Mouse (Mus musculus) granulocyte monocyte progenitor cell, adult 5-6 weeks (primary cell): ENCODE results near the gene Dusp27. TPM values are rescaled to one million over a fixed set of nuclear protein-coding genes. Genes with fewer than 3 reads are reported as not detected.
A peak's percentile ranks its signal among the peaks of the same experiment; 100 is the strongest.

ENCODE experiments used
- ATAC-seq: replicated peaks from 2 replicates; pipeline ENCODE4 v1.8.0; 2016; ENCODE audit warnings: mild to moderate bottlenecking, moderate TSS enrichment, inconsistent platforms; ENCODE audit not compliant: poor library complexity, severe bottlenecking
- total RNA-seq, 2 experiments: library from RNA; stranded (forward) in 1 of 2; stranded (reverse) in 1 of 2; fragments of 200-712, 200-1000 nt in 1 of 2; fragments of >200 nt in 1 of 2; fragmentation: Nextera tagmentation in 1 of 2; gene quantifications; 2 replicates each; pipeline ENCODE4 v1.2.3; 2014 to 2017

The Dusp27 gene
- total RNA-seq, 2 experiments from 2014 or later, result not detected

DNA sequence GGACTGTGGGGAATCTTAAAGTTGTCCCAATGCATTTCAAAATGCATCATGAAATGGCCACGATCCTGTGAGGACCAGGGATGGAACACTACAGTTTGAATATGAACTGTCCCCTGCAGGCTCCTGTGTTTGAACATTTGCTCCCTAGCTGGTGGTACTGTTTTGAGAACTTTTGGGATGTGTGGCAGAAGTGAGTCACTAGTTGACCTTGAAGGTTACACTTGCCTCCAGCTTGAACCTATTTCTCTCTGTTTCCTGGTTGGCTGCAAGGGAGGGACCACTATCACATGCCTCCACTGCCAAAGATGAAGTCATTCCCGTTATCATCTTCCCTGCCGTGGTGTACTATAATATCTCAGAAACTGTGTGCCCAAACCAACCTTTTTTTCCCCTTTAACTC lies 12.7 kb downstream of the Dusp27 start:
- ATAC-seq, result no peak

DNA sequence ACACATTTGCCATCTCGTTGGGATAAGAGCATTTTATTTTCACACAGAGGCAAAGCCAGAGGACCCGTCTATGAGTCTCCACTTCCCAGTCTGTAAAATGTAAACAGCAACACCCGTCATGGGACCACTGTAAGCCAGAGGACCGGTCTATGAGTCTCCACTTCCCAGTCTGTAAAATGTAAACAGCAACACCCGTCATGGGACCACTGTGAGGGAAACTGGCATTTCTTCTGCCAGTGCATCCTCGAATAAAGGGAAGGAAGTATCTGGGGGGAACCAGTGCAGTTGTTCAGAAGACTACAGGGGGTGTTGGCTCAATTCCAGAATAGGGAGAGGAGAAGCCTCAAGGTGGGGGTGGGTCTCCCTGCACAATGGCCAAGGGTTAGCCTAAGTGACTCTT lies 22.3 kb downstream of the Dusp27 start:
- peak; percentile 64 for ATAC-seq

- no peak for ATAC-seq
These were observed 22.9 kb downstream of the Dusp27 start for GRCm38 (mm10) chr1:166104858-166105257.

DNA sequence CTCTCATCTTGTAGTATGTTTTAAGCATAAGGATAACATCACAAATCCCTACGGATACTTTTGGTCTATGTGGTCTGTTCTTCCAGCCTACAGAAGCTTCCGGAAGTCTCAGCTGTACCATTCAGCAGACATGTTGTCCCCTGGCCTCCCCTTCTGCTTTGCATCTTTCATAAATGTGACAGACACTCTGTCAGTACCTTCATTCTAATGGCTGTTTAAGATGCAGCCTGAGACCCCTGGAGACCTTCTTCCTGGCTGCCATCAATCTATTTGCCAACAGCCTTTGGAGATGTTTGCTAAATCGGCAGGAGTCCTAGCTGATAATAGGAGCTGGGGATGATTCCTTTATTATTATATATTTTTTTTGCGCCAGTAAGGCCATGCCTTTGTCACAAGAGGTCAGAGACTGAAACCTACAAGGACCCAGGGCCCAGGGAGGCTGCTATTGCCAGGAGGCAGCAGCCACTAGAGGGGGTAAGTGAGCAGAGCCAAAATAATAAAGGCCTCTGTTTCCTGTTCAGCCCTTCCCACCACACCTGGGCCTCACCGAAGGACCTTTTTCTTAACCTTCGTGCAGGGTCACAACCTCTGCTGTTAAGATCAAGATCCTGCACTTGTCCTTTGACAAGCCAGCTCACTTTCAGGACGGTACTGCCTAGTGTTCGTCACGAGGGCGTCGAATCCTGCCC lies 24.7 kb downstream of the Dusp27 start:
- ATAC-seq, result peak; percentile 48

- peak; percentile 73 for ATAC-seq
These were observed 29.6 kb downstream of the Dusp27 start for GRCm38 (mm10) chr1:166098120-166098519.

- no peak for ATAC-seq
These were observed 33.3 kb downstream of the Dusp27 start for GRCm38 (mm10) chr1:166094462-166094861.

DNA sequence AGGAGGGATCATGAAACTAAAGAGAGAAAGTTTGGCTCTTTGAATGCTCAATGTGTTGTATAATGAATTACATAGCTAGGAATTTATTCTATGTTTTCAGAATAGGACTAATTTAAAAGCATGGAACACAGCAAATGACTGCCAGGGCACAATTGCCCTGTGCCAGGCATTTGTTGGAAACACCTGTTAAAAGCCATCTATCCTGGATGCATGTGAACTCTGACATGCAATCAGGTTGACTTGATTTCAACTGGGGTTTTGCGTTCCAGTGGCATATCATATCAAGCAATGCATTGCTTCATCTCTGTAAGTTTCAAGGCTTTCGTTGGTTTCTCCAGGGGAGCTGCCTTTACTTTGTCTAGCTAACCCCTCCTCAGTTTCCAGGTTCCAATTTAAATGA lies 37.4 kb downstream of the Dusp27 start:
- no peak for ATAC-seq

DNA sequence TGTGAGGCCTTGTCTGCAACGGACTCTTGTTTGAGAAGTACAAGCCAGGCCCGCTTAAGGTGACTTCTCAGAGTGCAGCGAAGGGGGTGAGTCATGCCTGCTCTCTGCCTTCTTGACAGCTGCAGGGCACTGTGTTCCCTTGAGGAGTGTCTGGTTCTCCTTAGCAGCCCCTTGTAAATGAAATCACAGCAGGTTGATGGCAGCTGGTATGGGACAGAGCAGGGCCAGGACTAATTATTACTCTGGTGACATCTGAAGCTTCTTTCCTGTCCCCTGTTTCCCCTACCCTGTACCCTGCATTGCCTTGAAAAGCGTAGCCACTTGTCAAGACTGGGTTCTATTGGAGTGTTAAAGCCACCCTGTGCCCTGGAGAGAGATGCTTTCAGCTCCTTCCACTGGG lies 38.0 kb downstream of the Dusp27 start:
- no peak for ATAC-seq

GRCm38 (mm10) chr1:166089337-166089736 lies 38.4 kb downstream of the Dusp27 start:
- no peak for ATAC-seq

GRCm38 (mm10) chr1:166088446-166089170 lies 39.1 kb downstream of the Dusp27 start:
- no peak for ATAC-seq

DNA sequence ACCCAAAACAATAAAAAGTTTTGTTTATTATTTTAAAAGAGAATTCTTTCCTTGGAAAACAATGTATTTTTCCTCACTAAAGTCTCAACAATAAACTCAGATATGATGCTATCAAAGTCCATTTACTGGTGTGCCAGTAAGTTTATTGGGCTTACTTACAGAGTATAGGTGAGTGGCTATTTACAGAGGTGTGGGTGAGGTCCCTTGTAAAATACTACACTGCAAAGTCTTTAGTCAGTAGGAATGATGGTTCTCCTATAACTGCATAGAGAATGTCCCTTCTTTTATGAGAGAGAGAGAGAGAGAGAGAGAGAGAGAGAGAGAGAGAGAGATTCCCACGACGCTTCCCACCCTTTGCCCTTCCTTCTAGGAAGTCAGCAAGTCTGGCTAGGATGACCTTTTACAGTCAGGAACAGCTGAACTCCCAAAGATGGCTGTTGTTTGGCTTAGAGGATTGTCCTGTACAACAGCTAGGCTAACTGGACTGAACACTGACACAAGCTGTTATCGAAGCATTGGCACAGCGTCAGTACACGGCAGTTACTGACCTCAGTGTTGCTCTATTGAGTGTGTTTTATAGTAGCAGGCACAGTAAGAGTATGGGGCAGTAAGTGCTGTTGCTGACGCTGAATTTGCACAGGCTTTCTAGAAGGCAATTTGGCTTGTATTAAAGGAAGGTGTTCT lies 50.5 kb downstream of the Dusp27 start:
- no peak for ATAC-seq

DNA sequence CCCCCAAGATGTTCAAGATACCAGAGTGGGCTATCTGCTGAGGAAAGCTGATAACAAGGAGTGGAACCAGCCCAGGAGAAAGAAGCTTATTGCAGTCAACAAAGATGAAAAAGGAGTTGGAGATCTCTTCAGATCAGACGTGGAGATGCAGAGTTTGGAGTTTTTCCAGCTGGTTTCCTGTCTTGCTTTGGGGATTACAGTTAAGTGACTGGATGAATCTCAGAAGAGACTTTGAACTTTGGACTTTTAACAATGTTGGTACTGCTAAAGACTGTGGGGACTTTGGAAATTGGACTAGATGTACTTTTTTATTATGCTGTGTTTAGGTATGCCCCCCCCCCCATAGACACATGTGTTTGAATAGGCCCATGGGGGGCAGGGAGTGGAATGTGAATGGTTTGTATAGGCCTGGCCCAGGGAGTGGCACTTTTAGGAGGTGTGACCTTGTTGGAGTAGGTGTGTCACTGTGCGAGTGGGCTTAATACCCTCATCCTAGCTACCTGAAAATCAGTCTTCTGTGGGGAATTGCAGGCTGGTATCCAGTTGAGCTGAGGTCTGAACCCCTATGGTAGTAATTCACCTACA lies 59.8 kb downstream of the Dusp27 start:
- no peak for ATAC-seq

GRCm38 (mm10) chr1:166063870-166064269 lies 63.9 kb downstream of the Dusp27 start:
- ATAC-seq, result no peak

DNA sequence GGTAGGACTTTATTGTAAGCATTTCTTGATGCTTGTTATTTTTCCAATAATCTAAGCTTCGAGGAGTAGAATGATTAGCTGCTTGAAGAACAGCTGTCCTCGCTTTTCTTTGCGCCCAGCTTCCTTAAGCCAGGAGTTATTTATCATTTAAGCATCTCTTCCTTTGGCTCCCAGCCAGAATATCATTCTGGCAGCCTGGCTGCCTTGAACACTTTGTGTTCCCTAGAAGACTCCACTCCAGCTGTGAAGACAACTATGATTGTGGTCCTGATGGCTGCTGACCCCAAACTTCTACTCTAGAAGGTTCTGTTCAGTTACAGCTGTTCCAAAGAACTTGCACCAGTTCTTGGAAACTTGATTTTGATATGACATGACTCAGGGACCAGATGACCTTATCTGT lies 66.2 kb downstream of the Dusp27 start:
- ATAC-seq, result no peak

GRCm38 (mm10) chr1:166060406-166060805 lies 67.3 kb downstream of the Dusp27 start:
- no peak for ATAC-seq

GRCm38 (mm10) chr1:166056098-166056756 lies 71.5 kb downstream of the Dusp27 start:
- no peak for ATAC-seq

- ATAC-seq, result no peak
These were observed 74.3 kb downstream of the Dusp27 start for GRCm38 (mm10) chr1:166053285-166053955.

GRCm38 (mm10) chr1:166049046-166049827 lies 78.5 kb downstream of the Dusp27 start:
- no peak for ATAC-seq

DNA sequence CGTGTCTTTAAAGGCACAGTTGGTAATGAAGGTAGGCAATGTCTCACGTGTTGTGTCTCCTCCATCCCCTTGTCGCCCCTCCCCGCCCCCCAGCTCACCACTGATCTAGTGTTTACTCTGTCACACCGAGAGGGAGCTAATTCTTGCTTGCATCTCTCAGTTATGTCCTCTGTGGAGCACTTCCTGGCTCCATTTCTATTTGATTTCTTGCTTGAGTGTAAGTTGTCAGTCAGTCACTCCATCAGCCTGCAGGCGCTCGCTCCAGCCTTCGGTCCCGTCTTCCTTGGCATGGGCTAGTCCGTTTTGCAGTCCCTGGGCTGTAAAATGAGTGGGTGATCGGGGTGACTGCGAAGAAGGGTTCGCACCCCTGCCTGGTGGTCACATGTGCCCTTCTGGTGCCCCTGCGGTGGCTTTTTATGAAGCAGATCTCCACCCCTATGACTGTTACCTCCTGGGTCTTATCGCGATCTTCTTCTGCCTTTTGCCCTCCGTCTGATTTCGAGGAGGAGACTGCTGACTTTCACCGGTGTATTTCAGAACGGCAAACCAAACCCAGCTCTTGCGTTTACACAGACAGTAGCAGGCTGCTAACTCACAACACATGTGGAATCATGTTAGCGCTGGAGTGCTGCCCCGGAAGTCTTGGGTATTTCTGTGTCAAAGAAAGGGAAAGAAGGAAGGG lies 79.4 kb downstream of the Dusp27 start:
- peak; percentile 58 for ATAC-seq
